16 mouse cellular contexts compared by ENCODE assay signal in the genomic region with DNA sequence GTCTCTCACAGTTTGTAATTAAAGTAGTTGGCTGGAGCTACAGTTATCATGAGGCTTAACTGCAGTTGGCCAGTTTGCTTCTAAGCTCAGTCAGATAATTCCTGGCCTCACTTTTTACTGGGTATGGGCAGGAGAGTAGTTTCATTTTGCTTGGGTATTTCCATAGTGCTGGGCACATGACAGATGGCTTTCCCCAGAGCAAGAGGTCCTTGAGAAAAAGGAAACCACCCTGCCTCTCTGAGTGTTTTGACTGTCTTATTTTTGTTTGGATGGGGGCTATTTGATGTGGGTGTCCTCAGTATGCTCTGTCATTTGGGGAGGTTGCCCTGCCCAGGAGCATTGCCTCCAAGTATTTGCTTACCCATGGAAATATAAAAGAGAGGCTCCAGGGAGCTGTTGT. TPM values are rescaled to one million over a fixed set of nuclear protein-coding genes. Genes with fewer than 3 reads are reported as not detected.
"Had no signal": no experiment of that assay in that cellular context is flagged by ENCODE, and none has a peak within 500 bp of the region (broad histone marks: within the 10 kb centered on the region; RNA-seq: fewer than 3 reads in every experiment).

No protein-coding gene starts in this region.

- H3K4me1 ChIP-seq: neural tube, embryonic 15.5 days; stomach, embryonic 15.5 days had no signal

- H3K27ac ChIP-seq: neural tube, embryonic 15.5 days; stomach, embryonic 15.5 days; stomach, postnatal 0 days had no signal

- H3K4me2 ChIP-seq: neural tube, embryonic 15.5 days; stomach, embryonic 15.5 days had no signal

- H3K27me3 ChIP-seq: neural tube, embryonic 15.5 days; stomach, embryonic 15.5 days had no signal

- DNase-seq: retina, postnatal 1 day; right cerebral cortex, adult 18-20 months; right cerebral cortex, postnatal 14 days; right cerebral cortex, postnatal 25 days; right cerebral cortex, postnatal 4 days; spleen, adult 18-20 months; thymus, adult 18-20 months; thymus, adult 2 months; thymus, postnatal 14 days; thymus, postnatal 25 days; thymus, postnatal 36 days; thymus, postnatal 4 days had no signal

- H3K9me3 ChIP-seq: neural tube, embryonic 15.5 days; stomach, embryonic 15.5 days had no signal

- H3K4me3 ChIP-seq: neural tube, embryonic 15.5 days; stomach, embryonic 15.5 days had no signal

- H3K9ac ChIP-seq: neural tube, embryonic 15.5 days; stomach, embryonic 15.5 days had no signal

RNA-seq across cellular contexts. Expression of a gene that starts 32.3 kb away (rescaled TPM):
- total RNA-seq: neutrophil, adult 5-6 weeks had no signal

RNA-seq across cellular contexts. Expression of a gene that starts 58.6 kb away (rescaled TPM):
- total RNA-seq: neutrophil, adult 5-6 weeks had no signal
